Mouse (Mus musculus): ENCODE measurements around the gene Kcna10.

Gene Kcna10

GRCm38 (mm10) chr3:107182756-107183155, at the start of gene Kcna10:
TSS of gene Kcna10 (plus strand) at chr3:107183056.
- no peak for DNase-seq (ENCODE audit: low read depth, low spot score)

- DNase-seq (ENCODE audit: low read depth, low spot score): no peak
Observed at GRCm38 (mm10) chr3:107134457-107134856, 48.4 kb upstream of the Kcna10 start.

GRCm38 (mm10) chr3:107147126-107147525, 35.7 kb upstream of the Kcna10 start:
- no peak for DNase-seq (ENCODE audit: low read depth, low spot score)

GRCm38 (mm10) chr3:107149006-107149405, 33.9 kb upstream of the Kcna10 start:
- DNase-seq (ENCODE audit: low read depth, low spot score): no peak

DNA sequence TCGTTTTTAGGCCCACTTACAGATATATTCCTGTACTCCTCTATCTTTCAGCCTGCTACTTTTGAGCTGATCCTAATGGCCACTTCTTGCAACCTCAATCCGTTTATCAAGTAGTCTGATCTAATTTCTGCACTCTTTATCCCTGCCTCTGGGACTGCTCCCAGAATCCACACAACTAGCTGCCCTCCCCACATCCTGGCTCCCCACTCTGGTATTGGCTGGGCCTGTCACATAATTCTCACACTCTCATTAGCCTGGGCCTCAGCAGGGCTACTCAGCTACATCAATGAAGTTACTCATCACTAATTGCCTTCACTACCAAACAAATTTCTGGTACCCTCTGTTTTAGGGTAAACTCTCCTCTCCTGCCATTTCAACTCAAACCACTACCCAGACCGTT, 32.4 kb upstream of the Kcna10 start:
- DNase-seq (ENCODE audit: low read depth, low spot score): no peak

- no peak for DNase-seq (ENCODE audit: low read depth, low spot score)
Observed at GRCm38 (mm10) chr3:107150872-107151540, 31.9 kb upstream of the Kcna10 start.

GRCm38 (mm10) chr3:107153772-107154655, 28.8 kb upstream of the Kcna10 start:
- no peak for DNase-seq (ENCODE audit: low read depth, low spot score)

DNA sequence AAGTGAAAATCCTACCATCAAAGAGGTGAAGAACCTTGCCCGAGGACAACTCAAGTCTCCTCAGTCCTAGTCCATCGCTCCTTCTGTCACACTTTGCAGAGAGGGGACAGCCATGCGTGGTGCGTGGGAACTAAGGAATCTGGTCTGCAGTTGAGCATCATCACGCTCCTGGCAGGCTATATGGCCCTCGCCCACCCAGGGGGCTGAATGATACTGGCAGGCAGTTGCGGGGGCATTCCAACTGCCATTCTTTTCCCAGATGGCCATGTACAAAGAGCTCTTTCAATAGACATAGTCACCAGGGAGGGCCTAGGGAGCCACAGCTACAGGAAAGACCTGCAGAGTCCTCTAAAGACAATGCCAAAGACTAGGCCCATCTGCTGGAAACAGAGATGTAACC, 24.0 kb upstream of the Kcna10 start:
- no peak for DNase-seq (ENCODE audit: low read depth, low spot score)

GRCm38 (mm10) chr3:107159418-107159817, 23.4 kb upstream of the Kcna10 start:
- no peak for DNase-seq (ENCODE audit: low read depth, low spot score)

- no peak for DNase-seq (ENCODE audit: low read depth, low spot score)
Observed at GRCm38 (mm10) chr3:107159859-107160324, 23.0 kb upstream of the Kcna10 start.

DNA sequence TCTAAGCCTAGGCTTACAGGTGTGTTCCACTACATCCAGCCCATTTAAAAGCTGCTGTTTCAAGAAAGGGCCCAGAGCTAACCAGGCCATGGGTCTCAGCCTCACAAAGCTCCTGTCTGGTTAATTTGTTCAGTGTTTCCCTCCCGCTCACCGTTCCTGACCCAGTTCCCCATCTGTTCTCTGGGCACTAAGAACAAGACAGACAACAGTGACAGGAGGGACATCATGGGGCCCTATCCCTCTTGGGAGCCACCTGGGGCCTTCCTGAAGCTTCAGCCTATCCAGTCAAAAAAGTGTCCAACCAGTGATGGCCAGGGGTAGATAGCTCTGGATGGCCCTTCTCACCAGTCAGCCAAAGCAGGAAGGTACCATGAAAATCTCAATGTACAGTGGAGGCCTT, 20.1 kb upstream of the Kcna10 start:
- no peak for DNase-seq (ENCODE audit: low read depth, low spot score)

DNA sequence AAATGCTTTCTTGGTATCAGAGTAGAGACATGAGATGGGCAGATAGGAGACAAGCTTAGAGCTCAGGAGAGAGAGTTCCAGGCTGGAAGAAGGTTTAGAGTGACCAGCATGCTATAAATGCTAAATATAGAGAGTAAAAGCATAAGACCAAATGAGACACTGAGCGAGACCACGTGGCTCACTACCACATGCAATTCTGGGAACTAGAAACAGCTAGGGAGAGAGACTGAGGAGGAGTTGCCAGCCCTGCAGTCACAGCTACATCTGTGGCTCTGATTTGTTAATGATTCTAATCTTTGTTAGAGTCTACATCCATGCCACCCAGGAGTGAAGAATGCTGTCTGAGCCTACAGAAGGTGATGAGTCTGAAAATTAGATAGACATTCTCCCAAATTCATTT, 13.3 kb upstream of the Kcna10 start:
- DNase-seq (ENCODE audit: low read depth, low spot score): no peak

DNA sequence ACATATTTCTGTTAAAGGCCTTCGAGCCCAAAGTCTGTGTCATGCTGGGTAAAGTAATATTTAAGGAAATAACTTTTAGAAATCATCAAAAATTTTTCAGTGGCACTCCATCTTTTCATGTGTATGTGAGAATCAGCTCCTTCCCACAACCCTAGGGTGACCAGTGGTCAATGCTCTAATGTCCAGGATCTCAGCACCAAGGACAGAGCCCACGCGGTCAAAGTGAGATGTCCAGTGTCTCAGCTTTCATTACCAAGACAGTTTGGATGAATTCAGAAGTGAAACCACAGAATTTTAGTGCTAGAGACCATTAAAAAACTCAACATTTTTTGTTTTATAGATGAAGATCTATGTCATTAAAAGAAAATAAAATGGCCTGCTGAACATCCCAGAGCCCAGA, 10.9 kb upstream of the Kcna10 start:
- DNase-seq (ENCODE audit: low read depth, low spot score): no peak

GRCm38 (mm10) chr3:107172556-107172955, 10.3 kb upstream of the Kcna10 start:
- DNase-seq (ENCODE audit: low read depth, low spot score): no peak

- DNase-seq (ENCODE audit: low read depth, low spot score): no peak
Observed at GRCm38 (mm10) chr3:107175486-107175885, 7.4 kb upstream of the Kcna10 start.

DNA sequence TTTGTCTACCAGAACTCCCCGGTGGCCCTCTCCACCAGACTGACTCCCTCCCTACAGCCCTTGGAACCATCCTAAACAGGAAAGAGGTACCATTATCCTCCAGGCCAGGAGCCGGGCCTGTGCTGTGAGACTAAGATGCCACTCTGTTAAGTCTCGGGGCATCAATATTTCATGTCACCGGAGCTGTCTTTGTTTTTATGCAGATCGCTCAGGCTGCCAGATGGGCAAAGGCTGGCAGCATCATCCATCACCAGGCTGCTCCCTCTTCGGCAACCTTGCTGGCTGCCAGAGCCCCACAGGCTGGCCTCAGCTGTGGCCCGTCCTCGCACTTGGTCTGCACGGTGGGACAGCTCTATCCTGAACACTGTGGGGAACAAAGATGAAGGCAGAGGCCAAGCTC, 6.4 kb upstream of the Kcna10 start:
- no peak for DNase-seq (ENCODE audit: low read depth, low spot score)

- no peak for DNase-seq (ENCODE audit: low read depth, low spot score)
Observed at GRCm38 (mm10) chr3:107180860-107181259, 2.0 kb upstream of the Kcna10 start.

DNA sequence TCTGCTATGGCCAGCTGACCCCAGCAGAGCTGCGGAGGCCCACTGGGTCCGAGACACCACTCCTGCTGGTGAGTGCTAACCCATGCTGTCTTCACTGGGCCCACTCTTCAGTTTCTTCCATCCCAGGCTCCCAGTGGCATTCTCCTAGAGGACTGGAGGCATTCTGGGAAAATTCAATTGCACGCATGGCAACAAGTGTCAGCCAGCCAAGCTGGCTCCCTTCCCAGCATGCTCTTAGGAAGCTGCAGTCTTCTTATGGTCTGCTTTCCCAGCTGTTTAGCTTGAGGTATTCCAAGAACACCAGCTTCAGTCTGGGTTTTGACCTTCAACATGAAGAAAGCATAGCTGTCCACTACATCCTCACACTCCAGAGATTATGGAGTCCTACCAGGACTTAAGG, 322 bp downstream of the Kcna10 start:
- no peak for DNase-seq (ENCODE audit: low read depth, low spot score)

- DNase-seq (ENCODE audit: low read depth, low spot score): no peak
Observed at GRCm38 (mm10) chr3:107185597-107185996, 2.7 kb downstream of the Kcna10 start.

DNA sequence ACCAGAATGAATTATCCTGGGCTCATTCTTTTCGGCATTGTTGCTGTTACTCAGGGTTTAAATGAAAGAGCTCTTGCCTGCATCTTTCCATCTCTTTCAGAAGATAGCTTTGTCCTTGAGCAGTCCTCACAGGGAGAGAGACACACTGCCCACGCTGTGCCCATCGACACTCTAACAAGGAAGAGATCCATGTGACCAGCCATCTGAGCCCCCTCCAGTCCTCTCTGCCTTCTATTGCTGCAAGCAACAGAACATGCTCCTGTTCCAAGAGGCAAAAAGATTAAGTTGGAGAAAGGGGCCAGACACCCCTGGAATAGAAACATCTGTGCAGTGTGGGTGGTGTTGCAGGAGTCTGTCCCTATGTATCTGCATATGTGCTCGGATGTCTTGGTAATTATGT, 4.2 kb downstream of the Kcna10 start:
- no peak for DNase-seq (ENCODE audit: low read depth, low spot score)

- DNase-seq (ENCODE audit: low read depth, low spot score): no peak
Observed at GRCm38 (mm10) chr3:107188226-107188899, 5.5 kb downstream of the Kcna10 start.
